Mouse (Mus musculus): ENCODE data around the gene Dock6. TPM values are rescaled to one million over a fixed set of nuclear protein-coding genes. Genes with fewer than 3 reads are reported as not detected.

The Dock6 gene
- total RNA-seq, 2 experiments from 2014 or later, result 12.7 to 18.2 TPM

DNA sequence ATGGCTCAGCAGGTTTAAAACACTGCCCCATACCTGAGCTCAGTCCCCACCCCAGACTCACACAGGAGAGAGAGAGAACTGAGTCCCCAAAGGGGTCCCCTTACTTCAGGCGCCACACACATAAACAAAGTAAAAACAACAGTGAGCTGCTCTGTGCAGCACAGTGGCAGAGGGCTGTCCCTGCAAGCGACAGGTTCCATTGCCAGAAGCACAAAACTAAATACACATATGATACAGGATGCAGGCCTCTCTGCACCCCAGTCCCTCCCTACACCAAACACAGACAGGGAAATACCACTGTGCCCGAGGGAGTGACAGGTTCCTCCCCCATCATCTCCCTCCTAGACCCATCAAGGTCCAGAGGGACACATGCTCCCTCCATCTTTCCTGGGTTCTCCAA, 5.0 kb downstream of the Dock6 start:
- no peak for DNase-seq (ENCODE audit: low spot score in 2 of 2)

DNA sequence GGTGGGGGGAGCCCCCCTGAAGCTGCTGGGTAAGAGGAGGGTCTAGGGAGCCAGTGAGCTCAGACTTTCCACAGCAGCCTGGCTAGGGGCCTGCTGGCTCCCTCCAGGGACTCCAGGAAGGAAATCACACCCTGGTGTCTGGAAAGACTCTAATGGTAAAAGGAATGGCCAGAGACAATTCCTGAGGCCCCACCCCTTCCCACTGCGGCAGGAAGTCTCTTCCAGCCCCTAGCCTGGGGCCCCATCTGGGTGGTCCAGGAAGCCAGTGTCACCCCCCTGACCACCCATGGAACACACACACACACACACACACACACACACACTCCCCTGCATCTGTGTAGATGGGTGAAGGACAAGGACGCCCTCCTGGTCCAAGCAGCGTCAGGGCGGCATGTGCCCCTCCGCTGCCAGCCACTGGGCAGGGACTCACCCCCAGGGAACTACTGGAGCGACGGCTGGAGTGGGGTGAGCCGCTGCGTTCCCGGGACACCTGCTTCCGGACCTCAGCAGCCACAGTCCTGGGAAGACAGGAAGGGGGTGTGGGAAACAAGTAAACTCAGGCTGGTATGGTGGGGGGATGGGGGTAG, 5.6 kb downstream of the Dock6 start:
- DNase-seq (ENCODE audit: low spot score in 2 of 2), result no peak

DNA sequence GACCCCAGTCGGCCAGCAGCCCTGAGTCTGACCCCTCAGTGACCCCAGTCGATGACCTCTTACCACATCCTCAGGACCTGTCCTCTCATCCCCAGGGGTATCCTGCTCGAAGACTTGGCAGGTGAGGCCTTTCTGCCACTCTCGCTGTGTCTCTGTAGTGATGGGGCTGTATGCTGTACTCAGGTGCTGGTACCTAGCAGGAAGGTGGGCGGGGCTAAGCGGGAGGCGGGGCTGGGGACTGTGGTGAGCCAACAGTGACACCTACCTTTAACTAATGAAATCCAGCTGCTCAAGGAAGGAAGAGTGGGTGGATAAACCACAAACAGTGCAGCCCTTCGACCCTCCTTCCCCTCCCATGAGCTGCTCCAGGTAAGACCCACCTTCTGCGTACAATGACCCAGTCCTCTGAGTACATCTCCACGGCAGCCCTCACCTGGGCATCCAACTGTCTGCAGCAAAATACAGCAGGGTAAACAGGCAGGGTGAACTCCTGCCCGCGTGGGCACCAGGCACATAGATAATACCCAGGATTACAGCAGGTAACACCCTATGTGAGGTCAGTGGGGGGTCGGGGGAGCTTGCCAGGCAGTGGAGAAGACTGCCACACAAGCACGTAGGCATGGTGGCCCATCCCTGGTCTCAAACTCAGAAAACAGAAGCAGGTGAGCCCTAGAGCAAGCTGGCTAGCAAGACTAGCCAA, 6.9 kb downstream of the Dock6 start:
- no peak for DNase-seq (ENCODE audit: low spot score in 2 of 2)

DNA sequence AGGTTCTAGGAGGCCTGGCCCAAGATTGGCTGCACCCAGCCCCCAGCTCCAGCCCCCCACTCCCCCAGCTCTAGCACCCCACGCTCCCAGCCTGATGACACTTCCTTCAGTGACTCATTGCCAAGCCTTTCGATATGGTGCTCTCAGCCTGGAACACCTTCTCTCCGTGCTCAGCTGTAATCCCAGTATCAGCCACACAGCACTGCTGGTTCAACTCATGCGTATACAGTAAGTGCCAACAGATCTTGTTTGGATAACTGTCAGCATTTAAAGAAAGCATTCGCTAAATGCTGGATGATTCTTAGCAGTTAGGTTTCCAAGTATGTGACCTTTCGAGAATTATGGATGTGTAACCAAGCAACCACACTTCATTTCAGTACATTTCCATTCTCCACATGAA, 9.3 kb downstream of the Dock6 start:
- DNase-seq (ENCODE audit: low spot score in 2 of 2), result peak; percentile 16 to 31

DNA sequence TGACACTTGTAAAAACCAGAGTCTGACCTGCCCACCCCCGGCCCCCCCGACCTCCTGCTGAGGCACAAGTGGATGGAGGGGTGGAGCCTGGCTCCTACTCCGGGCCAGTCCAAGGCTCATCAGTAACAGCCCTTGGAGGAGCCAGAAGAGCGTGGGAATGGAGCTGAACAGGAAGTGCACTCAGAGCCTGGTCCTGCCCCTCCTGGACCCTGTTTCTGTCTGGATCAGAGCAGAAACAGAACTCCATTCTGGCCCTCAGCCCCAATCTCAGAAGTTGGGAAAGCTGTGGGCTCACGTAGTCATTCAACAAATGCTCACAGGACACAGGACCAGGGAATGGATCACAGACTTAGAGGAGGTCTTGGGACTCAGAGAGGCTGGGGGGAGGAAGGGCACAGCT, 10.0 kb downstream of the Dock6 start:
- DNase-seq (ENCODE audit: low spot score in 2 of 2), result no peak

DNA sequence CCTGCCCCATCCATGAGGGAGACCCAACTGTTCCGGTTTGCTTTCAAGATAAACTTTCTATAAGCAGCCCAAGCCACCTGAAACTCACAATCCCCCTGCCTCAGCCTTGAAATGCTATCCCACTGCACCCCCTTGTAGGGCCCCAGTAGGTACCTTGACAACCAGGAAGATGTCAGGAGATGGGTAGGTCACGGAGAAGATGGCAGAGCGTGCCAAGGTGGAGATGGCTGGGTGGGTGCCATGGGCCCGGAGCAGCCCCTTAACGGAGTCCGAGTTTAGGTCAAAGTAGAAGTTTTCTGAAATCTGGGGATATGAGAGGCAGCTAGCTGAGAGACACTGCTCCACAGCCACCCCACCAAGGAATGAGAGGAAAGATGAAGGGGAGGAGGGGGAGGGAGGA, 11.1 kb downstream of the Dock6 start:
- no peak for DNase-seq (ENCODE audit: low spot score in 2 of 2)

DNA sequence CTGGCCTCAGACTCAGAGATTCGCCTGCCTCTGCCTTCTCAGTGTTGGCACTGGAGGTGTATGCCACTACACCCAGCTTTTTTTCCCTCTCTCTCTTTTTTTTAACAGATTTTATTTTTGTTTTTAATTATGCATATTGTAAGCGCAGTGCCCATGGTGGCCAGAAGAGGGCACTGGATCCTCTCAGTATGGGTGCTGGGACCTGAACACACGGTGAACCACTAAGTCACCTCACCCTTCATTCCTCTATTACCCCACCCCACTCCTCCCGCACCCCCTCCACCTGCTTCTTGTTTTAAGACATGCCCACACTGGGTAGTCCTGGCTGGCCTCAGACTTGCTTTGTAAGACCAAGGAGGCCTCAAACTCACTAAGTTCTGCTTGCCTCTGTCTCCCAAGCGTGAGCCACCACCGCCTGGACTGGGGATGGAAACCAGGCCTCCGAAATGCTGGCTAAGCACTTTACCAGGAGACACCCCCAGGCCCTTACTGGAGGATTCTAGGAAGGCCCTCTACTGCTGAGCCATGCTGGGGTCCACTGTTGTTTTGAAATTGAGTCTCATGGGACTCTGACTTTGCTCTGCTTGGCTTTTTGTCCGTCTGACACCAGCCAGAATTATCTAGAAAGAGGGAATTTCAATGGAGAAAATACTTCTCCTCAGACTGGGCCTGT, 12.2 kb downstream of the Dock6 start:
- peak; percentile 29 to 42 for DNase-seq (ENCODE audit: low spot score in 2 of 2)

DNA sequence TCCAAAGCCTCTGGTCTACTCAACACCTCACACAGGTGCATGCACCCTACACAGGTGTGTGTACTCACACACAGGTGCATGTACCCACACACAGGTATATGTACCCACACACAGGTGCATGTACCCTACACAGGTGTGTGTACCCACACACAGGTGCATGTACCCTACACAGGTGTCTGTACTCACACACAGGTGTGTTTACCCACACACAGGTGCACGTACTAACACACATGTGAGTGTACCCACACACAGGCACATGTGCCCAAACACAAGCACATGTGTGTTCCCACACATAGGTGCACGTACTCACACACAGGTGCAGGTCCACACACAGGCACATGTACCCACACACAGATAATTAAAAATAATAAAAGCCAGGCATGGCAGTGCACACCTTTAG, 14.7 kb downstream of the Dock6 start:
- DNase-seq (ENCODE audit: low spot score in 2 of 2), result no peak

DNA sequence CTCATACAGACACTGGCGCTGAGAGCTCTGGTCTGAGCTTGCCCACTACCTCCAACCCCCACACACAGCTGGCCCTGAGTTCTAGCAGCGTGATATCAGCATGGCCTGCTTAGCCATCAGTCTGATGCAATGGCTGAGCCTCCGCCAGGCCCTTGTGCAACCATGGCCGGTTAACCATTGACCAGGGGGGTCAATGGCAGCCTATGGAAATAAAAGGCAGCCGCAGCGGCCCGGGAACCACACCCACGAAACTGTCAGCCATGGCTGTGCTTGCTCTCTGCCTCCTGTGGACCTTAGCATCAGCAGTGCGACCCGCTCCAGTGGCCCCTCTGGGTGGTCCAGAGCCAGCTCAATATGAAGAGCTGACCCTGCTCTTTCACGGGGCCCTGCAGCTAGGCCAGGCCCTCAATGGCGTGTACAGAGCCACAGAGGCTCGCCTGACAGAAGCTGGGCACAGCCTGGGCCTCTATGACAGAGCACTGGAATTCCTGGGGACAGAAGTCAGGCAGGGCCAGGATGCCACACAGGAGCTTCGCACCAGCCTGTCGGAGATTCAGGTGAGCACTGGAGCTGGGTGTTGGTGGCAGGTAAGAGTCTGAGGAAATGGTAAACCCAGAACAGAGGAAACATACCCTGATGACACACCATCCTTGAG, 17.1 kb downstream of the Dock6 start, which contains the start of gene Angptl8:
Angptl8 (plus strand) TSS at position 253 of the 655 bp plus-strand sequence.
- DNase-seq (ENCODE audit: low spot score in 2 of 2), result no peak

DNA sequence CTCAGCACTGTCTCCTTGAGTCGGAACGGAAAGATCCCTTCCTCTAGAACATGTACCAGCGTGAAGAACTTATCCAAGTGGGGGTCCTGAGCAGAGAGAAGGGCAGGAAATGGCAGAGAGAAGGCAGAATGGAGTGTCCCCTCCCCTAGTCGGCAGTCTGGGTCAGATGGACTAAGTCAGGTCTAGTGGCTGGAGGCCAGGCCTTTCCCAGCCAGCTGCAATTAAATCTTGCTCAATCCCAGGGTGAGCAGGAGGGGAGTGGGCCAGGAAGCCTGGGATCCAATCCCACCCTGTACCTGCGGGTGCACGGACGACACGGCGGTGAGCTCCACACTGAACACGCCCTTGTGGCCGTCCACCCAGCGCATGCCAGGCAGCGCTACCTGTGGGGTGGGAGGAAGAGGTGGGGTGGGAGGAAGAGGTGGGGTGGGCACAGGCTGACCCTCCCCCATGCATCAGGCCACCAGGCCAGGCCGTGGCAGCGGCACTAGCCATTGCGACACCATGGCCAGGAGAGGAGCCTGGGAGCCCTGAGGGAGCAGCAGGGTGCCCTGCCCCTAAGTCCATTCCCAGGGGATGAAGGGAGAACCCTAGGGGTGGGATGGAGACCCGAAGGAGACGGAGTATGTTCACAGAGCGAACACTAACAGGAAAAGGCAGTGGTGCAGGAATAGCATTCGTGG, 20.7 kb downstream of the Dock6 start:
- no peak for DNase-seq (ENCODE audit: low spot score in 2 of 2)

DNA sequence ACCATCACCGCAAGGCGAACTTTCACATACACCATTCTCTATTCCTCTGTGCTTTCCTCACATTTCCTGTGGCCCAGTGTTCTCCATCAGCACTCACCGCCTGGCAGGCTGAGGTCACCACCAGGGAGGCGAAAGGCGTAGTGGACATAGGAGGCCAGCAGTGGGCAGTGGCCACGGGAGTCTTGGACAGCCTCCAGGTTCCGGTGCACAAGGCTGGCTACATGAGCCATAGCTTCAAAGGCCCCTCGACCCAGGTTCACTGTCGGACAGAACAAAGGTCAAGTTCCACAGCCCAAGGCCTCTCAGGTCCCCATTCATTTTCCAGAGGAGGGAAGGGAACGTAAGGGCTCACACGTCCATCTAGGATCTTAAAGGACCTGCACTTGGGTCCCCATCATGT, 21.5 kb downstream of the Dock6 start:
- DNase-seq (ENCODE audit: low spot score in 2 of 2), result no peak

DNA sequence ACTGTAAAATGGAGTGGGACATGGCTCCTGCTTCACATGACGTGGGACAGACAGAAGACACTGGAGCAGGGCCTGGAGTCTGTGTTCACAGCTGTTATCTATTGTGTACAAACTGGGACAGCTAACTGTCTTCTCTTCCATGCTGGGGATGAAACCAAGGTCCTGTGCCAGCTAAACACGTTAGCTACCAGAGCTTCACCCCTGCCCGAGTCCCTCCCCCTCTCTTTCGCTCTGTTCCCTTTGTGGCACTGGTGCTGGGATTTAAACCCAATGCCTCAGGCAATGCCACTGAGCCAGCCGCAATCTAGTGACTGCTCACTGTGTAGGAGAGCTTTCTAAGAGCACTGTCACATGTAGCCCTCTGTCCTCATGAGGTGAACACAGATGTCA, 22.0 kb downstream of the Dock6 start:
- DNase-seq (ENCODE audit: low spot score in 2 of 2), result no peak

DNA sequence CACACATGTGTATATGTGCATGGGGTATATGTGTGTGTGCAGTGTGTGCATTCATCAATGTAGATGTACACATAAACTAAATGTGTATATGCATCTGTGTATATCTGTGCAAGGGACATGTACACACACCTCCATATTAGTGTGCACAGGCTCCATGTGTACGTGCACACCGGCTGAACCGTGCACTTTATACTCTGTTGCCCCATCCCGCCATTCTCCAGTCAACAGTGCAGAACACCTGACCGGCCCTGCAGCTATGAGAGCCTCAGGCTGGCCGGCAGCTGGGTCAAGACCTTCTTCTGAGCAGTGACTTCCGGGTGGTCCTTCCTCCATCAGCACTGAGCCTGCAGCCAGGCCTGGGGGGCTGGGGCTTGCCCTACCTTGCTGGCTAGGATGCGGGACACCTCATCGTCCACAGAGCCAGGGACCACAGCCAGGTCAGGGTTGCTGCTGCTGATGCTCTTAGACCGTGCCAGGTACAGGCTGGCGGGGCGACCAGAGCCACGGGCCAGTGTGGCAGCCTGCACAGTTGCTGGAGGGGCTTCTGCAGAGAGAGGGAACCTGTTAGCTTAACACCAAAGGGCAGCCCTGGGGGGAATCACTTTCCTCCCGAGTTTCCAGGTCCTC, 22.5 kb downstream of the Dock6 start:
- DNase-seq (ENCODE audit: low spot score in 2 of 2), result no peak

DNA sequence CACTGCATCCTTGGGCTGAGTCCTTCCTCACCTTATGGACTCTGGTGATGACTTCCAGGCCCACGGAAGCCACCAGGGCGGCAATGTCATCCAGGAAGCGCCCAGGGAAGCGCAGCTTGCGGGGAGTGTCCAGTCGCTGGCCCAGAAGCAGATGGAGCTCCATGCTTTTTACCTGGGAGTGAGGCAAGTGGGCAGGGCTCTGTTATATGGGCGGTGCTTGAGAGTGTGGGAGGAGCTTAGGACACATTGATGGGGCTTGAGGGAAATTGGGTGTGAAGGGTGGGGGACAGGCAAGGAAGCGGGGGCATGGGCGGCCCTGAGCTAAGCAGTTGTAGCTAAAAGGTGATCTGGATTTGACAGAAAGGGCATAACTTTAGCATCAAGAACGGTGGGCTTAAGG, 28.1 kb downstream of the Dock6 start:
- DNase-seq (ENCODE audit: low spot score in 2 of 2), result no peak

DNA sequence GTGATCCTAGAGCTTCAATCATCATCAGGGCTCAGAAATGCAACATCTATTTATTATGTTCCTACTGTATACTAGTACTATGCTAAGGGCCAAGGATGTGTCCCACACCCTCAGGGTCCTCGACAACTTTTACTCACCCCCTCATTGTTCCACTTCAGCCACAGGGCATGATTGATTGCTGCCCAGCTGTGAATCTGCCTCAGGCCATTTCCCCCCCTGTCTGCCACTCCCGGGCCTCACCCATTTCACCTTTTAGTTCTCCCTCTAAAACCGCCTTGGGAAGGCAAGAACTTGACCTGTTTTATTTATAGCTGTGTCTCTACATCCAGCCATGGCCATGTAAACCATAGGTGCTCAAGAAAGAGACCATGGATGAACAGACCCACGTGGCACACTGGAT, 28.5 kb downstream of the Dock6 start:
- no peak for DNase-seq (ENCODE audit: low spot score in 2 of 2)

DNA sequence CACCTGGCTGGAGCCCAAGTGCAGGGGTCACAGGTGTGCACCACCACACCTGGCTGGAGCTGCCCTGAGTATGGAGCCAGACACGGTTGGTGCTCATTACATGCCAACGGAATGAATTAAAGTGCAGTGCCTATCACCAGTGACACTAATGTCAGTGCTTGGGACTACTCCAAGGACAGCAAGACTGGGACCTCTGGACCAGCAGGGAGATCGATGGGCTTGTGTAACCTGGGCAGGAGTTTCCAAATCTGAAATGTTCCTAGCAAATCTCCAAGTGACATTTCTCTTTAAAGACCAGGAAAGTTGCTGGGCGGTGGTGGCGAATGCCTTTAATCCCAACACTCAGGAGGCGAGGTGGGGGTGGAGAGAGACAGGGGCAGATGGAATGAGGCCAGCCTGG, 29.7 kb downstream of the Dock6 start:
- no peak for DNase-seq (ENCODE audit: low spot score in 2 of 2)

DNA sequence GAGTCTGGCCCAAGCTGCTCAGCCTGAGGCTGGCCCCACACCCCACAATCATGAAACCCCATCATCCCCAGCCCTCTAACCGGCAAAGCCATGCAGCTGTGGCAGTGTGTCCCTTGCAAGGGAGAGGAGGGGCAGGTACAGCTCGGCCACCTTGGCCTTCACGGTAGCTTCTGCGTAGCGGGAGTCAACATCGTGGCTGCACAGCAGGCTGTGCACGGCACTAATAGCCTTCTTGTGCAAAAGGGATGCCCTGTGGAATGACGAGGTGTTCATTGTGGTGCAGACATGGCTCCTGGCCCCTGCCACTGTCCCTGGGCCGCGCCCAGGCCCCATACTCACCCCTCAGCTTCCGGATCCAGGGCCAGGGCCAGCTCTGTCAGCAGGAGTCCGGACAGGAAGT, 32.3 kb downstream of the Dock6 start:
- DNase-seq (ENCODE audit: low spot score in 2 of 2), result no peak

DNA sequence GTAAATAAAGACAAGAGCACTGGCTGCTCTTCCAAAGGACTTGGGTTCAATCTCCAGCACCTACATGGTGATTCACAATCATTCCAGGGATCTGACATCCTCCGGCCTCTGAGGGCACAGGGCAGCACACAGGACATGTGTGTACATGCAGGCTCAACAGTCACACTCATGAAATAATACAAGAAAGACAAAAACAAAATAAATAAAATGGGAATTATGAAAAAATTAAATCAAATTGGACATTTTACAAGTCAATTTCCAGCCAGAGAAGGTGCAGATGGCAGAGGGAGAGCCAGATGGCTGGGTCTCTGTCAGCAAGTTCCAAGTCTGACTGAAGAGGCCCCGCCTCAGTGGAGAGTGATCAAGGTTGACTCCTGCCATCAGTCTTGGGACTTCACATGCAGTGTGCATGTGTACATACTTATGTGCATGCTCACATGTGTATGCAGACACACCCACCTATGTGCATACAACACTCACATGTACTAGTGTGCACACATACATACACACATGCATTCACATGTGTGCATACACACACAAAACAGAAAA, 33.2 kb downstream of the Dock6 start:
- no peak for DNase-seq (ENCODE audit: low spot score in 2 of 2)

DNA sequence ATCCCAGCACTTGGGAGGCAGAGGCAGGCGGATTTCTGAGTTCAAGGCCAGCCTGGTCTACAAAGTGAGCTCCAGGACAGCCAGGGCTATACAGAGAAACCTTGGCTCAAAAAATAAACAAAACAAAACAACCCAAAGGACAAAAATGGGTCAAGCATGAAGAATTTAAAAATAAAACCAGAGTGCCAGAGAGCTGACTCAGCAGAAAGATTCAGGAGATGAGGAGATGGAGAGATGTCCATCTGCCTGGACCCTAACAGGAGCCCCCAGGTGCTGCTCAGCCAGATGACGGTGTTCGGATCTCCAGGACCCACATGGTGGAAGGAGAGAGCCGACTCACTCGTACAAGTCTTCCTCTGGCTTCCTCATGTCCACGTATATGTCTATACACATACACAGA, 33.9 kb downstream of the Dock6 start:
- no peak for DNase-seq (ENCODE audit: low spot score in 2 of 2)

DNA sequence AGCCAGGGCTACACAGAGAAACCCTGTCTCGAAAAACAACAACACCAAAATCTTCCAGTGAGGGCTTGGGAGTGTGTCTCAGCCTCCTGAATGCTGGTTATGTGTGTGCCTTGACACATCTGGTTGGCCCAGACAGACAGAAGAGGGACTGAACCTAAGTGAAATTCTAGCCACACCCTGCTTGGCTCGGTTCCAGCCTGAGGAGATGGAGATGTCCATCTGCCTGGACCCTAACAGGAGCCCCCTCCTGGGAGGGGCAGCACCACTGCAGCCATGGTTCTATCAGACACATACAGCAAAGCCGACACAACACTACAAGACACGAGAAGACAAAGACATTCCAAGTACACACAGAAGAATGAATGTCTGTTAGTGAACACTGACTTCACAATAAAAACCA, 34.3 kb downstream of the Dock6 start:
- no peak for DNase-seq (ENCODE audit: low spot score in 2 of 2)
